Comparison of ENCODE assay signal across 10 mouse cellular contexts in genomic region chr4:48725660-48726348, GRCm38 (mm10).
DNase-seq lines count a peak whose midpoint lies in the region; ATAC-seq and TF ChIP-seq lines count a peak whose summit lies in the region.
"Had no signal": no experiment of that assay in that cellular context is flagged by ENCODE, and none has a peak within 500 bp of the region (broad histone marks: within the 10 kb centered on the region; RNA-seq: fewer than 3 reads in every experiment).

No protein-coding gene starts in this region.

- peak overlapping the region; percentile 74 for H3K27ac ChIP-seq in forebrain, postnatal 0 days (ENCODE audit: low read depth, low read length)
- peak overlapping the region; percentile 94 for H3K27ac ChIP-seq in olfactory bulb, adult 2 months (ENCODE audit: insufficient read depth, low read depth, low read length)
- H3K27ac ChIP-seq in kidney, embryonic 15.5 days, result no peak overlapping the region
- H3K27ac ChIP-seq: heart, embryonic 13.5 days; liver, embryonic 15.5 days had no signal

- WGBS in forebrain, postnatal 0 days, result 15% methylated on average over 13 of the region's 13 CpGs
- WGBS in olfactory bulb, adult 2 months, result 22% methylated on average over 13 of the region's 13 CpGs
- WGBS in kidney, embryonic 15.5 days, result 60% methylated on average over 13 of the region's 13 CpGs

- no peak for TF ChIP-seq POLR2A in olfactory bulb, adult 2 months (IDR thresholded peaks at IDR 0.05; ENCODE audit: insufficient read depth, low read depth, low read length)

- no peaks in the 10 kb centered on the region for H3K27me3 ChIP-seq in forebrain, postnatal 0 days (ENCODE audit: insufficient read depth, low read length)
- H3K27me3 ChIP-seq in kidney, embryonic 15.5 days, result no peaks in the 10 kb centered on the region
- H3K27me3 ChIP-seq: heart, embryonic 13.5 days; liver, embryonic 15.5 days had no signal

- peak; percentile 98 for ATAC-seq in forebrain, postnatal 0 days
- no peak for ATAC-seq in kidney, embryonic 15.5 days (replicated peaks; ENCODE audit: low FRiP score)

- H3K9me3 ChIP-seq in forebrain, postnatal 0 days (ENCODE audit: low read length), result no peaks in the 10 kb centered on the region
- H3K9me3 ChIP-seq in kidney, embryonic 15.5 days (replicated peaks), result no peaks in the 10 kb centered on the region
- H3K9me3 ChIP-seq: heart, embryonic 13.5 days; liver, embryonic 15.5 days had no signal

- H3K4me3 ChIP-seq in forebrain, postnatal 0 days (ENCODE audit: low read depth, low read length), result no peak overlapping the region
- H3K4me3 ChIP-seq in olfactory bulb, adult 2 months (ENCODE audit: insufficient read depth, low read depth, low read length), result no peak overlapping the region
- H3K4me3 ChIP-seq in kidney, embryonic 15.5 days (replicated peaks), result no peak overlapping the region
- H3K4me3 ChIP-seq: heart, embryonic 13.5 days; liver, embryonic 15.5 days had no signal

- peaks cover 16% of the 10 kb centered on the region for H3K4me1 ChIP-seq in forebrain, postnatal 0 days (ENCODE audit: insufficient read depth)
- no peaks in the 10 kb centered on the region for H3K4me1 ChIP-seq in olfactory bulb, adult 2 months (ENCODE audit: control insufficient read depth, insufficient read depth, low read length)
- no peaks in the 10 kb centered on the region for H3K4me1 ChIP-seq in kidney, embryonic 15.5 days
- H3K4me1 ChIP-seq: heart, embryonic 13.5 days; liver, embryonic 15.5 days had no signal

- TF ChIP-seq CTCF in forebrain, postnatal 0 days (IDR thresholded peaks at IDR 0.05; ENCODE audit: low read depth), result no peak
- TF ChIP-seq CTCF in olfactory bulb, adult 2 months (IDR thresholded peaks at IDR 0.05; ENCODE audit: insufficient read depth, low read depth, low read length), result no peak

- peak overlapping the region; percentile 10; the same call in 1 of the 2 replicates for H3K9ac ChIP-seq in forebrain, postnatal 0 days
- no peak overlapping the region for H3K9ac ChIP-seq in kidney, embryonic 15.5 days
- H3K9ac ChIP-seq: heart, embryonic 13.5 days; liver, embryonic 15.5 days had no signal

- H3K4me2 ChIP-seq in forebrain, postnatal 0 days (ENCODE audit: low read depth), result peak overlapping the region; percentile 28; the same call in 1 of the 2 replicates
- no peak overlapping the region for H3K4me2 ChIP-seq in kidney, embryonic 15.5 days
- H3K4me2 ChIP-seq: heart, embryonic 13.5 days; liver, embryonic 15.5 days had no signal

- H3K36me3 ChIP-seq in forebrain, postnatal 0 days (ENCODE audit: insufficient read depth), result no peaks in the 10 kb centered on the region
- H3K36me3 ChIP-seq in kidney, embryonic 15.5 days, result no peaks in the 10 kb centered on the region
- H3K36me3 ChIP-seq: heart, embryonic 13.5 days; liver, embryonic 15.5 days had no signal

- DNase-seq in embryo, embryonic 11.5 days (ENCODE audit: low read depth, low spot score), result peak; percentile 11
- peak; percentile 87 for DNase-seq in forebrain, postnatal 0 days
- peak; percentile 45 to 51 for DNase-seq in layer of hippocampus, postnatal 36 days
- no peak for DNase-seq in cerebellum, adult 11 months
- DNase-seq in ovary, postnatal 10 days (ENCODE audit: low spot score), result no peak
- no peak for DNase-seq in thymus, adult 18-20 months

Comparison
In these comparisons a context has a peak if more than half of its experiments do, and no peak if none do; other contexts are left out.
1. DNase-seq: peak in embryo, embryonic 11.5 days (single experiment), forebrain, postnatal 0 days (single experiment) and layer of hippocampus, postnatal 36 days (2 of 2); none in cerebellum, adult 11 months (single experiment), ovary, postnatal 10 days (single experiment) and thymus, adult 18-20 months (0 of 2).